Mouse (Mus musculus) heart, postnatal 4 days (tissue): ENCODE measurements around the gene Oxnad1. TPM values are rescaled to one million over a fixed set of nuclear protein-coding genes. Genes with fewer than 3 reads are reported as not detected.
"Not testable (repeated sequence)": the region's sequence is repeated elsewhere in the genome, so short reads cannot be mapped to it uniquely, and the experiment has no call there.

Source experiments
- DNase-seq: peaks from one replicate; pipeline ENCODE4 v3.0.0; 2021
- total RNA-seq, 2 experiments: library from RNA; stranded (reverse); gene quantifications; 2 replicates each; pipeline ENCODE4 v1.2.3; 2021

The Oxnad1 gene
- total RNA-seq, 2 experiments from 2014 or later = 39.7 to 44.3 TPM

GRCm38 (mm10) chr14:32091124-32091523 lies 6.0 kb downstream of the Oxnad1 start:
- DNase-seq = peak; percentile 51

- no peak for DNase-seq
Observed at GRCm38 (mm10) chr14:32091704-32092103, 6.5 kb downstream of the Oxnad1 start.

- DNase-seq = no peak
Observed at GRCm38 (mm10) chr14:32093018-32093417, 7.8 kb downstream of the Oxnad1 start.

GRCm38 (mm10) chr14:32093500-32094117 lies 8.4 kb downstream of the Oxnad1 start:
- peak; percentile 65 for DNase-seq

GRCm38 (mm10) chr14:32095646-32096045 lies 10.5 kb downstream of the Oxnad1 start:
- no peak for DNase-seq

GRCm38 (mm10) chr14:32096740-32097139 lies 11.6 kb downstream of the Oxnad1 start:
- no peak for DNase-seq

- DNase-seq = no peak
Observed at GRCm38 (mm10) chr14:32097691-32098090, 12.5 kb downstream of the Oxnad1 start.

GRCm38 (mm10) chr14:32098951-32099350 lies 13.8 kb downstream of the Oxnad1 start:
- DNase-seq = no peak

- no peak for DNase-seq
Observed at GRCm38 (mm10) chr14:32103556-32103955, 18.4 kb downstream of the Oxnad1 start.

GRCm38 (mm10) chr14:32105663-32106062 lies 20.5 kb downstream of the Oxnad1 start:
- DNase-seq = no peak

- no peak for DNase-seq
Observed at GRCm38 (mm10) chr14:32106911-32107310, 21.7 kb downstream of the Oxnad1 start.

- DNase-seq = not testable (repeated sequence)
Observed at GRCm38 (mm10) chr14:32112124-32112523, 26.9 kb downstream of the Oxnad1 start.

GRCm38 (mm10) chr14:32120940-32121919 lies 36.1 kb downstream of the Oxnad1 start:
- no peak for DNase-seq

GRCm38 (mm10) chr14:32121920-32122315 lies 36.7 kb downstream of the Oxnad1 start:
- peak; percentile 49 for DNase-seq

GRCm38 (mm10) chr14:32124261-32124660 lies 39.1 kb downstream of the Oxnad1 start:
- DNase-seq = no peak

GRCm38 (mm10) chr14:32125256-32125655 lies 40.1 kb downstream of the Oxnad1 start:
- DNase-seq = not testable (repeated sequence)

GRCm38 (mm10) chr14:32128409-32128808 lies 43.2 kb downstream of the Oxnad1 start:
- DNase-seq = no peak

- no peak for DNase-seq
Observed at GRCm38 (mm10) chr14:32131836-32132235, 46.7 kb downstream of the Oxnad1 start.

GRCm38 (mm10) chr14:32134293-32134692 lies 49.1 kb downstream of the Oxnad1 start:
- DNase-seq = no peak

- not testable (repeated sequence) for DNase-seq
Observed at GRCm38 (mm10) chr14:32136467-32136866, 51.3 kb downstream of the Oxnad1 start.

- no peak for DNase-seq
Observed at GRCm38 (mm10) chr14:32140359-32140965, 55.3 kb downstream of the Oxnad1 start.

- no peak for DNase-seq
Observed at GRCm38 (mm10) chr14:32141723-32142122, 56.5 kb downstream of the Oxnad1 start, which contains the start of gene Msmb. Msmb (plus strand) TSS chr14:32142023.

- no peak for DNase-seq
Observed at GRCm38 (mm10) chr14:32144734-32145133, 59.6 kb downstream of the Oxnad1 start.
